ENCODE assay signal across 9 mouse cellular contexts in the genomic region with DNA sequence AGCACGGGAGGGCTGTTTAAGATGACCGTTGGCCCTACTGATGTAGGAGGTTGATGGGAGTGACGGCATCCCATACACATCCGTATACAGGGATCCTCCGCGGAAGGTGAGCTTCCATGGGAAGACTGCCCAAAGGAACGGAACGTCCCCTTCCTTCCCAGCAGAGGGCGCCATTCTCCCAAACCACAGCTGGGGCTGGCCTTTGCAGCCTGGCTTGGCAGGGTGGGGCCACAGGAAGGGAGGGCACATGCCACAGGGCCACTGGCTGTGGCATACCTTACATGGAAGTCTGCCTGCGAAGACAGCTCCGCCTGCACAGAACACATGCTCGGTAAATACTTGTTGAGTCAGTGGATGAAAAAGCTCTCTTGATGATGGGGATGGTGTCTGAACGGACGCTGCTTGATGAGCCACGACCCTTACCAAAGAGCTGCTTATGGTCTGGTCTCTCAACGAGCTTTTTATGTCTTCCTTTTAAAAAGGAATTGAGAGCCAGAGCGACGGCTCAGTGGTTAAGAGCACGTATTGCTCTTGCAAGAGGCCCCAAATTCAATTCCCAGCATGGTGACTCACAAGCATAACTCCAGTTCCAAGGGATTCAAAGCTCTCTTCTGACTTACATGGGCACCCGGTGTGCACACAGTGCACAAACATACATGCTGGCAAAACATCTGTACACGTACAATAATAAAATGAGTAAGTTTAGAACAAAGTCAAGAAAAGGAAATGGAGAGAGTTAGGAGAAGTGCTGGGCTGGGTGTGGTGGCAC. TPM values are rescaled to one million over a fixed set of nuclear protein-coding genes. Genes with fewer than 3 reads are reported as not detected.
DNase-seq lines count a peak whose midpoint lies in the region; ATAC-seq and TF ChIP-seq lines count a peak whose summit lies in the region.
"Had no signal": no experiment of that assay in that cellular context is flagged by ENCODE, and none has a peak within 500 bp of the region (broad histone marks: within the 10 kb centered on the region; RNA-seq: fewer than 3 reads in every experiment).

No protein-coding gene starts in this region.

- no peaks in the 10 kb centered on the region for H3K36me3 ChIP-seq in C2C12 (ENCODE audit: control insufficient read depth, insufficient read depth)
- 0 out of 2 replicates have a peak, but pooled peaks cover 3% of the 10 kb centered on the region for H3K36me3 ChIP-seq in heart, embryonic 11.5 days (ENCODE audit: control insufficient read depth, insufficient read depth, low read length)
- H3K36me3 ChIP-seq: hindbrain, embryonic 15.5 days had no signal

- whole genome bisulfite sequencing in heart, embryonic 11.5 days (ENCODE audit: insufficient replicate concordance) = 26% methylated on average over 21 of the region's 21 CpGs
- 24% methylated on average over 21 of the region's 21 CpGs for WGBS in lung, adult 2 months

- ATAC-seq in heart, embryonic 11.5 days (replicated peaks; ENCODE audit: insufficient number of reproducible peaks, low FRiP score, low TSS enrichment) = peak; percentile 52; the same call in 1 of the 2 replicates

- H3K79me2 ChIP-seq in C2C12 (ENCODE audit: control insufficient read depth, insufficient read depth) = no peaks in the 10 kb centered on the region

- peak overlapping the region; percentile 10; the same call in 1 of the 2 replicates for H3K4me2 ChIP-seq in heart, embryonic 11.5 days
- H3K4me2 ChIP-seq: hindbrain, embryonic 15.5 days had no signal

- no peak for TF ChIP-seq POLR2A in cortical plate, adult 2 months (IDR thresholded peaks at IDR 0.05; ENCODE audit: extremely low read depth, insufficient read depth, low read length)
- TF ChIP-seq POLR2A in lung, adult 2 months (IDR thresholded peaks at IDR 0.05; ENCODE audit: borderline replicate concordance, extremely low read depth, low read depth, low read length) = no peak

- H3K9ac ChIP-seq in heart, embryonic 11.5 days (ENCODE audit: low read depth, low read length) = 0 out of 2 replicates have a peak overlapping the region, but pooled peaks have one; percentile 16
- H3K9ac ChIP-seq: hindbrain, embryonic 15.5 days had no signal

- no peak overlapping the region for H3K4me3 ChIP-seq in C2C12 (ENCODE audit: insufficient read depth, poor library complexity, severe bottlenecking)
- no peak overlapping the region for H3K4me3 ChIP-seq in cortical plate, adult 2 months (ENCODE audit: insufficient read depth, low read length)
- H3K4me3 ChIP-seq in heart, embryonic 11.5 days (ENCODE audit: low read depth, low read length) = no peak overlapping the region
- H3K4me3 ChIP-seq in lung, adult 2 months (replicated peaks; ENCODE audit: extremely low read depth, low read depth, low read length) = no peak overlapping the region
- H3K4me3 ChIP-seq: hindbrain, embryonic 15.5 days had no signal

- H3ac ChIP-seq in C2C12 (ENCODE audit: control insufficient read depth, insufficient read length, low read depth) = no peak overlapping the region

- no peaks in the 10 kb centered on the region for H3K79me3 ChIP-seq in C2C12 (ENCODE audit: low read depth)

- H3K27me3 ChIP-seq in C2C12 (ENCODE audit: control insufficient read depth, insufficient read depth, insufficient read length) = no peaks in the 10 kb centered on the region
- H3K27me3 ChIP-seq in heart, embryonic 11.5 days (ENCODE audit: control insufficient read depth, insufficient read depth, low read length) = no peaks in the 10 kb centered on the region
- H3K27me3 ChIP-seq: hindbrain, embryonic 15.5 days had no signal

- H3K9me3 ChIP-seq in heart, embryonic 11.5 days (replicated peaks; ENCODE audit: control insufficient read depth, low read length) = peaks cover 4% of the 10 kb centered on the region; the same call in 1 of the 2 replicates
- H3K9me3 ChIP-seq: hindbrain, embryonic 15.5 days had no signal

- peak; percentile 96 for TF ChIP-seq CTCF in C2C12 (IDR thresholded peaks at IDR 0.05; ENCODE audit: control insufficient read depth, insufficient read depth, insufficient read length)
- peak; percentile 56; the same call in 1 of the 2 replicates for TF ChIP-seq CTCF in cortical plate, adult 2 months (IDR thresholded peaks at IDR 0.05; ENCODE audit: extremely low read depth, insufficient read depth, low read length)
- peak; percentile 88 for TF ChIP-seq CTCF in lung, adult 2 months (IDR thresholded peaks at IDR 0.05; ENCODE audit: insufficient read depth, low read length)

- no peak overlapping the region for H3K27ac ChIP-seq in cortical plate, adult 2 months (ENCODE audit: insufficient read depth, low read length)
- no peak overlapping the region for H3K27ac ChIP-seq in heart, embryonic 11.5 days (ENCODE audit: low read depth, low read length)
- H3K27ac ChIP-seq: hindbrain, embryonic 15.5 days had no signal

- DNase-seq in R1 (ENCODE audit: low read depth, low spot score) = peak; percentile 91
- DNase-seq in kidney, postnatal 25 days = peak; percentile 77 to 92
- peak; percentile 81 for DNase-seq in lung, adult 2 months
- peak; percentile 80 for DNase-seq in retina, embryonic 14.5 days (ENCODE audit: low spot score)
- peak; percentile 68 to 84 for DNase-seq in urinary bladder, adult 18-20 months (ENCODE audit: low spot score in 2 of 2)

- no peaks in the 10 kb centered on the region for H3K4me1 ChIP-seq in cortical plate, adult 2 months (ENCODE audit: control insufficient read depth, insufficient read depth, low read length)
- no peaks in the 10 kb centered on the region for H3K4me1 ChIP-seq in heart, embryonic 11.5 days (ENCODE audit: control insufficient read depth, insufficient read depth, low read length)
- H3K4me1 ChIP-seq in lung, adult 2 months (ENCODE audit: control insufficient read depth, insufficient read depth, low read length) = peaks cover 4% of the 10 kb centered on the region; the same call in 1 of the 2 replicates
- H3K4me1 ChIP-seq: hindbrain, embryonic 15.5 days had no signal

TF ChIP-seq in C2C12, 6 proteins besides CTCF, POLR2A, EP300 and RAD21:
- TF ChIP-seq USF1 (IDR thresholded peaks at IDR 0.05; ENCODE audit: low read depth) (no peak), MAX (IDR thresholded peaks at IDR 0.05) (peak; percentile 95)

RNA-seq across cellular contexts. Expression of a gene that starts 12.0 kb away (rescaled TPM):
- 107 TPM for polyA plus RNA-seq in C2C12 (2012; fragmentation: generic; extraction: Trizol)
- 115 and 124 TPM in 2 replicates for polyA plus RNA-seq in cortical plate, adult 2 months (2012; rRNA removed)
- polyA plus RNA-seq in heart, embryonic 11.5 days (2014; fragmentation: Nextera tagmentation; extraction: Ambion mirVana) = 6.9 and 7.6 TPM in 2 replicates
- polyA plus RNA-seq in lung, adult 2 months (2012; rRNA removed) = 21.8 and 38.0 TPM in 2 replicates

RNA-seq across cellular contexts. Expression of a gene that starts 41.9 kb away (rescaled TPM):
- polyA plus RNA-seq in C2C12 (2012; fragmentation: generic; extraction: Trizol) = 0.01 TPM
- 0.93 and 1.8 TPM in 2 replicates for polyA plus RNA-seq in cortical plate, adult 2 months (2012; rRNA removed)
- 1.4 and 1.7 TPM in 2 replicates for polyA plus RNA-seq in heart, embryonic 11.5 days (2014; fragmentation: Nextera tagmentation; extraction: Ambion mirVana)
- polyA plus RNA-seq in lung, adult 2 months (2012; rRNA removed) = 124 and 140 TPM in 2 replicates

RNA-seq across cellular contexts. Expression of a gene that starts 50.6 kb away (rescaled TPM):
- 0.02 TPM for polyA plus RNA-seq in C2C12 (2012; fragmentation: generic; extraction: Trizol)
- 0.11 and 0.13 TPM in 2 replicates for polyA plus RNA-seq in cortical plate, adult 2 months (2012; rRNA removed)
- 17.8 and 22.5 TPM in 2 replicates for polyA plus RNA-seq in heart, embryonic 11.5 days (2014; fragmentation: Nextera tagmentation; extraction: Ambion mirVana)
- 1.3 and 2.0 TPM in 2 replicates for polyA plus RNA-seq in lung, adult 2 months (2012; rRNA removed)

Comparison
In these comparisons a context has a peak if more than half of its experiments do, and no peak if none do; other contexts are left out.
1. RNA of a gene that starts 41.9 kb away (polyA plus RNA-seq): 124 to 140 TPM in lung, adult 2 months; 0.93 to 1.8 TPM in cortical plate, adult 2 months, 1.4 to 1.7 TPM in heart, embryonic 11.5 days and 0.01 TPM in C2C12 (single experiment); every median in the first group is over 10 times any median in the second.
2. Peak in every context shown above with its lines, with median percentiles within 50 percentile points of each other: CTCF ChIP-seq and DNase-seq.